Mouse (Mus musculus): ENCODE data around the gene Cirbp. TPM values are rescaled to one million over a fixed set of nuclear protein-coding genes. Genes with fewer than 3 reads are reported as not detected.
"Not testable (repeated sequence)": the region's sequence is repeated elsewhere in the genome, so short reads cannot be mapped to it uniquely, and the experiment has no call there.

Gene Cirbp
- polyA plus RNA-seq, 1 experiment from 2014 or later: 83.4 TPM

DNA sequence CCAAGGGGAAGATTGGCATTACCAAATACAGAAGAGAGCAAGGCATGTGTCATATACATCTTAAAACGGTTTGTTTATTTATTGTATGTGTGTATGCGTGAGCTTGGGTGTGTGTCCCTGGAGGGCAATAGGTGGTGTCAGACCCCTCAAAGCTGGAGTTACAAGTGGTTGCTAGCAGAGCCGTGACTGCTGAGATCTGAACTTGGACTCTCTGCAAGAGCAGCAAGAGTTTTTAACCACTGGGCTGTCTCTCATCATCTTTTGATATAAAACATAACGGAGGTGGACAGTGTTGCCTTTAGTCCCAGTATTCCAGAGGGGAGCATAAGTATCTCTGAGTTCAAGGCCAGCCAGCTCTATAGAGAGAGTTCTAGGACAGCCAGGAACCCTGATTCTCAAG lies 42.5 kb downstream of the Cirbp start:
- no peak overlapping the region for H3K4me2 ChIP-seq (ENCODE audit: low read depth, low read length)
- H3K9ac ChIP-seq (ENCODE audit: low read length): no peak overlapping the region
- 59% methylated on average over 4 of the region's 4 CpGs for WGBS
- H3K4me1 ChIP-seq (replicated peaks; ENCODE audit: control insufficient read depth, insufficient read depth, low read length): no peaks in the 10 kb centered on the region
- H3K36me3 ChIP-seq (ENCODE audit: control insufficient read depth, insufficient read depth, low read length): no peaks in the 10 kb centered on the region
- no peak for ATAC-seq (ENCODE audit: low read depth)
- H3K9me3 ChIP-seq (ENCODE audit: control insufficient read depth, low read length): no peaks in the 10 kb centered on the region
- no peaks in the 10 kb centered on the region for H3K27me3 ChIP-seq (ENCODE audit: control insufficient read depth, insufficient read depth, low read depth, low read length)
- H3K4me3 ChIP-seq (ENCODE audit: low read length): no peak overlapping the region
- H3K27ac ChIP-seq (ENCODE audit: low read length): no peak overlapping the region

DNA sequence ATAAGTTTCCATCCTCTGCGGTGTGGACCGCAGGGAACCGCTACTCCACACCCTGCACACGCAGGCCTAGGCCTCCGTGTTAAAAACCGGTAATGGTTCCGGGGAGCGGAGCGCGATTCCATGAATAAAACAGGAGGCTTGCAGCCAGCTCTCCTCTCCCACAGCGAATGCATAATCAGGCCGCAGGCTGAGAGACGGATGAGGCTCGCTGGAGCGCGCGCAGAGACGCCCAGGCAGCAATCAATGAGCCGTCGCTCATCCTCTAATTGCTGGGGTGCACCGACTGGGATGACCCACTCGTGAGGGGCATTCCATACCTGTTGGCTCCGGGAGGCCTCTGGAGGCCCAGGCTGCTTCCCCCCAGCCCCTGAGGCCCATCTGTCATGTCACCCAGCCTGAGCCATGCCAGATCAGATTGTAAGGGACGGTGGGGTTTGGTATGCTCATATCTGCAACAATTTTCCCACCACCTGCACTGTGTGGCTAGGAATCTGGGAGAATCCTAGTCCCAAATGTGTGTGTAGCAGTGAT lies 43.1 kb downstream of the Cirbp start:
- no peak overlapping the region for H3K4me2 ChIP-seq (ENCODE audit: low read depth, low read length)
- no peaks in the 10 kb centered on the region for H3K27me3 ChIP-seq (ENCODE audit: control insufficient read depth, insufficient read depth, low read depth, low read length)
- 16% methylated on average over 24 of the region's 24 CpGs for WGBS
- no peaks in the 10 kb centered on the region for H3K9me3 ChIP-seq (ENCODE audit: control insufficient read depth, low read length)
- H3K36me3 ChIP-seq (ENCODE audit: control insufficient read depth, insufficient read depth, low read length): no peaks in the 10 kb centered on the region
- H3K4me3 ChIP-seq (ENCODE audit: low read length): no peak overlapping the region
- H3K9ac ChIP-seq (ENCODE audit: low read length): no peak overlapping the region
- H3K27ac ChIP-seq (ENCODE audit: low read length): no peak overlapping the region
- no peak for ATAC-seq (ENCODE audit: low read depth)
- no peaks in the 10 kb centered on the region for H3K4me1 ChIP-seq (replicated peaks; ENCODE audit: control insufficient read depth, insufficient read depth, low read length)

DNA sequence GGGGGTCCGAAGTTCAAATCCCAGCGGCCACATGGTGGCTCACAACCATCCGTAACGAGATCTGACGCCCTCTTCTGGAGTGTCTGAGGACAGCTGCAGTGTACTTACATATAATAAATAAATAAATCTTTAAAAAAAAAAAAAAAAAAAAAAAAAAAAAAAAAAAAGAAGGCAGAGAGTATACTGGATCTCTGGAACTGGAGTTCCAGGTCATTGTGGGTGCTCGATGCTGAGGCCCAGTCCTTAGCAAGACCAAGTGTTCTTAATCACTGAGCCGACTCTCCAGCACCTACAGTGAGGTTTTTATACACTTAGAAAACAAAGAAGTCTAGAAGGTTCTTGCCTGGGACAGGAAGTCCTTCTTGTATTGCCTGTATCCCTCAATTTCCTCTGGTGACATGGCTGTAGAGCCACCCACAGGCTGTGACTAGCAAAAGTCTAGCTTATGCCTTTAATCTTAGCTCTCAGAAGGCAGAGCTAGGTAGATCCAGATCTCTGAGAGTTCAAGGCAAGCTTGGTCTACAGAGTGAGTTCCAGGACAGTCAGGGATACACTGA lies 45.8 kb downstream of the Cirbp start:
- not testable (repeated sequence) for H3K9ac ChIP-seq (ENCODE audit: low read length); H3K27me3 ChIP-seq (ENCODE audit: control insufficient read depth, insufficient read depth, low read depth, low read length); ATAC-seq (ENCODE audit: low read depth); H3K27ac ChIP-seq (ENCODE audit: low read length); H3K4me3 ChIP-seq (ENCODE audit: low read length); H3K4me2 ChIP-seq (ENCODE audit: low read depth, low read length); H3K36me3 ChIP-seq (ENCODE audit: control insufficient read depth, insufficient read depth, low read length); H3K4me1 ChIP-seq (replicated peaks; ENCODE audit: control insufficient read depth, insufficient read depth, low read length); H3K9me3 ChIP-seq (ENCODE audit: control insufficient read depth, low read length)
- WGBS: 65% methylated on average over 7 of the region's 7 CpGs

DNA sequence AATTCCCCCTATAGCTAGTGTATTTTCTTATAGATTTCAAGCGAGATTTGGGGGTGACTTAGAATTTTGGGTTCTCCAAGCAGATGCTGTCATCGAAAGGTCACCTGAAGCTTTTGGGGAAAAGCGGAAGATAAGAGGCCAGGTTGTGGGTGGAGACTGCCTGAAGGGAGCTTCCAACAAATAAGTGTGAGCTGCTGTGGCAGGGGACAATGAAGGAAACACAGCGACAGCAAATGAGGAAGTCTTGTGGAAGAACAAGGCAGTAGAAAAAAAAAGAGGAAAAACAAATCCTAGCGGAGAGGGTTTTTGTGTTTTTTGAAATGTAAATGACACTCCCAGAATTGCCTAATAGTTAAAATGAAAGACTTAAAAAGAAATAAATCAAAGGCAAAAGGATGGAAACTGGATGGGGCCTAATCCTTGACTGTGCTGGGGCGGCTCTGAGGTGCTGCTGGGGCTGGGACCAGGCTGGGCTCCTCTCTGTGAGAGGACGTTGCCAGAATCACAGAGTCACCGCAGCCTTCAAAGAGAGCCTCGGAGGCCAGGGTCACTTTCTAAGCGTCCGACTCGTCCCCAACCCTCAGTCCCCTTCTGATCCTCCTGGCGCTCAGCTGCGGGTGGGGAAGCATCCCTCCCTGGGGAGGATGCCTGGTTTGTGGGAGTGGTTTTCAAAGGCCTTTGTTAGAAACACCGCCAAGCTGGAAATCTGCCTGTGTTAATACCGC lies 49.4 kb downstream of the Cirbp start:
- 29% methylated on average over 16 of the region's 16 CpGs for WGBS

DNA sequence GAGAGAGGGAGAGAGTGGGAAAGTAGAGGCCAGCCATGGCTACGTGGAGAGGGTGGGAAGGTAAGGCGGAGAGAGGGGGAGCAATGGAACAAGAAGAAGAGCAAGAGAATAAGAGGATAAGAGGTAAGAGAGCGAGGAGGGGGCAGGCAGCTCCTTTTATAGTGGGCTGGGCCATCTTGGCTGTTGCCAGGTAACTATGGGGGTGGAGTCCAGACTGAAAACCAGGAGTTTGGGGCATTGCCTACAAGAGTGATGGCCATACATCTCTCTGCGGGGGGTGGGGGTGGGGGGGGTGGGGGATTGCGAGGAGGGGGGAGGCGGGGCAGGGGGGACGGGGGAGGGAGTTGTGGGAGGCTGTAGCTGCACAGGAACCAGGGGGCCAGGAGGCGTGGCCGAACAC lies 54.9 kb downstream of the Cirbp start:
- H3K27ac ChIP-seq (ENCODE audit: low read length): no peak overlapping the region
- H3K4me1 ChIP-seq (replicated peaks; ENCODE audit: control insufficient read depth, insufficient read depth, low read length): peaks cover 4% of the 10 kb centered on the region
- no peak for ATAC-seq (ENCODE audit: low read depth)
- WGBS: 28% methylated on average over 9 of the region's 9 CpGs
- H3K4me3 ChIP-seq (ENCODE audit: low read length): no peak overlapping the region
- no peaks in the 10 kb centered on the region for H3K36me3 ChIP-seq (ENCODE audit: control insufficient read depth, insufficient read depth, low read length)
- H3K9ac ChIP-seq (ENCODE audit: low read length): no peak overlapping the region
- H3K9me3 ChIP-seq (ENCODE audit: control insufficient read depth, low read length): no peaks in the 10 kb centered on the region
- H3K27me3 ChIP-seq (ENCODE audit: control insufficient read depth, insufficient read depth, low read depth, low read length): no peaks in the 10 kb centered on the region
- H3K4me2 ChIP-seq (ENCODE audit: low read depth, low read length): no peak overlapping the region

More for the DNA sequence above, 49.4 kb downstream of the Cirbp start:
- no peak overlapping the region for H3K4me2 ChIP-seq (ENCODE audit: low read depth, low read length)
- no peaks in the 10 kb centered on the region for H3K9me3 ChIP-seq (ENCODE audit: control insufficient read depth, low read length)
- H3K27me3 ChIP-seq (ENCODE audit: control insufficient read depth, insufficient read depth, low read depth, low read length): no peaks in the 10 kb centered on the region
- no peak overlapping the region for H3K4me3 ChIP-seq (ENCODE audit: low read length)
- H3K36me3 ChIP-seq (ENCODE audit: control insufficient read depth, insufficient read depth, low read length): no peaks in the 10 kb centered on the region
- peak overlapping the region; percentile 39 for H3K9ac ChIP-seq (ENCODE audit: low read length)
- H3K27ac ChIP-seq (ENCODE audit: low read length): no peak overlapping the region; the same call in 1 of the 2 replicates
- no peaks in the 10 kb centered on the region for H3K4me1 ChIP-seq (replicated peaks; ENCODE audit: control insufficient read depth, insufficient read depth, low read length)
- no peak for ATAC-seq (ENCODE audit: low read depth)

Other genes starting within 250 kb of the Cirbp start
- gene Kiss1r, start 249.0 kb upstream of the Cirbp start, polyA plus RNA-seq (2015; fragmentation: Nextera tagmentation; extraction: Ambion mirVana): 1.0 and 1.1 TPM in 2 replicates
- 151 and 155 TPM in 2 replicates for gene R3hdm4, start 244.8 kb upstream of the Cirbp start, polyA plus RNA-seq (2015; fragmentation: Nextera tagmentation; extraction: Ambion mirVana)
- 4.1 and 4.8 TPM in 2 replicates for gene Arid3a, start 238.9 kb upstream of the Cirbp start, polyA plus RNA-seq (2015; fragmentation: Nextera tagmentation; extraction: Ambion mirVana)
- gene Wdr18, start 205.8 kb upstream of the Cirbp start, polyA plus RNA-seq (2015; fragmentation: Nextera tagmentation; extraction: Ambion mirVana): 76.7 and 83.0 TPM in 2 replicates
- 0.25 and 0.75 TPM in 2 replicates for gene Grin3b, start 195.3 kb upstream of the Cirbp start, polyA plus RNA-seq (2015; fragmentation: Nextera tagmentation; extraction: Ambion mirVana)
- 7.3 and 9.0 TPM in 2 replicates for gene Tmem259, start 181.7 kb upstream of the Cirbp start, polyA plus RNA-seq (2015; fragmentation: Nextera tagmentation; extraction: Ambion mirVana)
- gene Cnn2, start 177.4 kb upstream of the Cirbp start, polyA plus RNA-seq (2015; fragmentation: Nextera tagmentation; extraction: Ambion mirVana): 401 and 405 TPM in 2 replicates
- 4.9 and 5.6 TPM in 2 replicates for gene Abca7, start 169.5 kb upstream of the Cirbp start, polyA plus RNA-seq (2015; fragmentation: Nextera tagmentation; extraction: Ambion mirVana)
- gene Arhgap45, start 149.3 kb upstream of the Cirbp start, polyA plus RNA-seq (2015; fragmentation: Nextera tagmentation; extraction: Ambion mirVana): 18.1 and 21.8 TPM in 2 replicates
- gene Polr2e, start 126.2 kb upstream of the Cirbp start, polyA plus RNA-seq (2015; fragmentation: Nextera tagmentation; extraction: Ambion mirVana): 194 and 210 TPM in 2 replicates
- gene Gpx4, start 118.8 kb upstream of the Cirbp start, polyA plus RNA-seq (2015; fragmentation: Nextera tagmentation; extraction: Ambion mirVana): 554 and 585 TPM in 2 replicates
- gene Sbno2, start 60.4 kb upstream of the Cirbp start, polyA plus RNA-seq (2015; fragmentation: Nextera tagmentation; extraction: Ambion mirVana): 18.7 and 19.1 TPM in 2 replicates
- 18.6 and 23.3 TPM in 2 replicates for gene Stk11, start 50.2 kb upstream of the Cirbp start, polyA plus RNA-seq (2015; fragmentation: Nextera tagmentation; extraction: Ambion mirVana)
- gene Atp5d, start 27.4 kb upstream of the Cirbp start, polyA plus RNA-seq (2015; fragmentation: Nextera tagmentation; extraction: Ambion mirVana): 534 and 552 TPM in 2 replicates
- gene Cbarp, start 25.1 kb upstream of the Cirbp start, polyA plus RNA-seq (2015; fragmentation: Nextera tagmentation; extraction: Ambion mirVana): 3.9 and 5.6 TPM in 2 replicates
- 11.8 and 12.9 TPM in 2 replicates for gene Midn, start 17.7 kb upstream of the Cirbp start, polyA plus RNA-seq (2015; fragmentation: Nextera tagmentation; extraction: Ambion mirVana)
- gene 1600002K03Rik, start 7.0 kb downstream of the Cirbp start, polyA plus RNA-seq (2015; fragmentation: Nextera tagmentation; extraction: Ambion mirVana): 12.2 and 13.6 TPM in 2 replicates
- gene Efna2, start 13.5 kb downstream of the Cirbp start, polyA plus RNA-seq (2015; fragmentation: Nextera tagmentation; extraction: Ambion mirVana): 11.0 and 12.1 TPM in 2 replicates
- 66.4 and 68.7 TPM in 2 replicates for gene Mum1, start 60.4 kb downstream of the Cirbp start, polyA plus RNA-seq (2015; fragmentation: Nextera tagmentation; extraction: Ambion mirVana)
- gene Ndufs7, start 83.1 kb downstream of the Cirbp start, polyA plus RNA-seq (2015; fragmentation: Nextera tagmentation; extraction: Ambion mirVana): 313 and 320 TPM in 2 replicates
- gene Gamt, start 95.0 kb downstream of the Cirbp start, polyA plus RNA-seq (2015; fragmentation: Nextera tagmentation; extraction: Ambion mirVana): 27.5 and 32.8 TPM in 2 replicates
- 45.4 and 50.6 TPM in 2 replicates for gene Dazap1, start 95.5 kb downstream of the Cirbp start, polyA plus RNA-seq (2015; fragmentation: Nextera tagmentation; extraction: Ambion mirVana)
- gene Rps15, start 126.5 kb downstream of the Cirbp start, polyA plus RNA-seq (2015; fragmentation: Nextera tagmentation; extraction: Ambion mirVana): 915 and 939 TPM in 2 replicates
- 0.67 and 0.88 TPM in 2 replicates for gene Apc2, start 130.0 kb downstream of the Cirbp start, polyA plus RNA-seq (2015; fragmentation: Nextera tagmentation; extraction: Ambion mirVana)
- gene 2310011J03Rik, start 154.6 kb downstream of the Cirbp start, polyA plus RNA-seq (2015; fragmentation: Nextera tagmentation; extraction: Ambion mirVana): 49.2 and 51.8 TPM in 2 replicates
- 4.2 and 4.3 TPM in 2 replicates for gene Pcsk4, start 163.5 kb downstream of the Cirbp start, polyA plus RNA-seq (2015; fragmentation: Nextera tagmentation; extraction: Ambion mirVana)
- gene Reep6, start 164.0 kb downstream of the Cirbp start, polyA plus RNA-seq (2015; fragmentation: Nextera tagmentation; extraction: Ambion mirVana): 15.6 and 17.0 TPM in 2 replicates
- 4.1 and 8.3 TPM in 2 replicates for gene Adamtsl5, start 182.4 kb downstream of the Cirbp start, polyA plus RNA-seq (2015; fragmentation: Nextera tagmentation; extraction: Ambion mirVana)
- 0.48 and 0.52 TPM in 2 replicates for gene Plk5, start 190.5 kb downstream of the Cirbp start, polyA plus RNA-seq (2015; fragmentation: Nextera tagmentation; extraction: Ambion mirVana)
- gene Mex3d, start 221.7 kb downstream of the Cirbp start, polyA plus RNA-seq (2015; fragmentation: Nextera tagmentation; extraction: Ambion mirVana): 4.4 and 4.5 TPM in 2 replicates
- 192 and 204 TPM in 2 replicates for gene Mbd3, start 233.6 kb downstream of the Cirbp start, polyA plus RNA-seq (2015; fragmentation: Nextera tagmentation; extraction: Ambion mirVana)
- gene Uqcr11, start 240.8 kb downstream of the Cirbp start, polyA plus RNA-seq (2015; fragmentation: Nextera tagmentation; extraction: Ambion mirVana): 618 and 673 TPM in 2 replicates

All from lung, embryonic 16.5 days (tissue).